Mouse (Mus musculus) CH12.LX (cell line): ENCODE results near the gene Kcnq4. TPM values are rescaled to one million over a fixed set of nuclear protein-coding genes. Genes with fewer than 3 reads are reported as not detected.

ENCODE experiments used
- DNase-seq: peaks from one replicate; pipeline ENCODE4 v3.0.0-alpha.2; 2013; ENCODE audit errors: extremely low read depth
- H3K27ac ChIP-seq: 2 replicates; pipeline ENCODE4 v1.5.1; 2012; ENCODE audit warnings: low read depth, mild to moderate bottlenecking, control low read depth, moderate library complexity; ENCODE audit not compliant: insufficient read depth
- H3K27me3 ChIP-seq: replicated peaks from 2 replicates; pipeline ENCODE3; 2012; ENCODE audit warnings: inconsistent platforms
- H3K36me3 ChIP-seq, 2 experiments: replicated peaks in 1 of 2; 2 replicates each; pipeline versions ENCODE3 to v1.6.1; 2012; ENCODE audit warnings: inconsistent platforms in 1 of 2, low read length in 1 of 2, mild to moderate bottlenecking in 1 of 2, mixed read lengths in 1 of 2, moderate library complexity in 1 of 2; ENCODE audit not compliant: control insufficient read depth in 1 of 2, insufficient read depth in 1 of 2
- H3K4me1 ChIP-seq, 2 experiments: 2 replicates each; pipeline ENCODE4 v1.6.1; 2012; ENCODE audit warnings: inconsistent platforms in 1 of 2, moderate library complexity in 1 of 2; ENCODE audit not compliant: insufficient read depth in 2 of 2, control insufficient read depth in 1 of 2
- H3K4me2 ChIP-seq: 2 replicates; pipeline ENCODE4 v1.6.1; 2012; ENCODE audit warnings: low read depth, mild to moderate bottlenecking, control low read depth; ENCODE audit not compliant: poor library complexity, insufficient read depth, severe bottlenecking
- H3K4me3 ChIP-seq, 3 experiments: fragments of 150-350 bp in 1 of 3; sonication (generic) in 1 of 3; replicated peaks in 1 of 3; 2 replicates each; pipeline versions ENCODE3 to v1.5.1; 2011 to 2012; ENCODE audit warnings: low read depth in 2 of 3, low read length in 2 of 3, mild to moderate bottlenecking in 2 of 3, moderate library complexity in 2 of 3, control low read depth in 1 of 3, improper control_type of control experiment in 1 of 3, inconsistent platforms in 1 of 3, mixed read lengths in 1 of 3; ENCODE audit not compliant: poor library complexity in 1 of 3
- H3K79me2 ChIP-seq: replicated peaks from 2 replicates; pipeline ENCODE4 v1.6.1; 2012; ENCODE audit warnings: mild to moderate bottlenecking, moderate library complexity; ENCODE audit not compliant: control insufficient read depth, poor library complexity, insufficient read depth, severe bottlenecking; ENCODE audit errors: extremely low read depth
- H3K9ac ChIP-seq: 2 replicates; pipeline ENCODE4 v1.6.1; 2012; ENCODE audit warnings: low read depth, mild to moderate bottlenecking, control low read depth, moderate library complexity; ENCODE audit not compliant: insufficient read depth
- H3K9me3 ChIP-seq: replicated peaks from 2 replicates; pipeline ENCODE3; 2012; ENCODE audit warnings: low read length, inconsistent platforms, mixed read lengths
- BHLHE40 ChIP-seq: IDR thresholded peaks from 2 replicates; pipeline ENCODE4 v1.6.1; 2011; ENCODE audit warnings: mild to moderate bottlenecking, low read depth, low read length, improper control_type of control experiment
- CHD1 ChIP-seq: IDR thresholded peaks from 2 replicates; pipeline ENCODE4 v1.6.1; 2012; ENCODE audit warnings: low read depth, low read length, improper control_type of control experiment, inconsistent platforms
- CHD2 ChIP-seq: IDR thresholded peaks from 2 replicates; pipeline ENCODE4 v1.6.1; 2011; ENCODE audit warnings: low read length, improper control_type of control experiment
- CTCF ChIP-seq, 2 experiments: IDR thresholded peaks in 1 of 2; conservative IDR thresholded peaks in 1 of 2; 2 replicates each; pipeline ENCODE4 v1.5.1; 2011 to 2012; ENCODE audit warnings: low read depth in 2 of 2, low read length in 2 of 2, improper control_type of control experiment in 1 of 2, inconsistent platforms in 1 of 2, mild to moderate bottlenecking in 1 of 2, moderate library complexity in 1 of 2
- EP300 ChIP-seq: IDR thresholded peaks from 2 replicates; pipeline ENCODE4 v1.6.1; 2011; ENCODE audit warnings: low read length, improper control_type of control experiment
- ETS1 ChIP-seq: conservative IDR thresholded peaks from 2 replicates; pipeline ENCODE4 v1.6.1; 2012; ENCODE audit warnings: low read depth, mild to moderate bottlenecking, inconsistent platforms, low read length, improper control_type of control experiment, moderate library complexity
- GABPA ChIP-seq: IDR thresholded peaks from 2 replicates; pipeline ENCODE4 v1.6.1; 2012; ENCODE audit warnings: low read depth, low read length, improper control_type of control experiment, inconsistent platforms; ENCODE audit not compliant: insufficient replicate concordance
- IRF4 ChIP-seq: IDR thresholded peaks from 2 replicates; pipeline ENCODE4 v1.6.1; 2014; ENCODE audit warnings: low read depth, mild to moderate bottlenecking, inconsistent platforms, low read length, improper control_type of control experiment
- JUN ChIP-seq: IDR thresholded peaks from 2 replicates; pipeline ENCODE4 v1.6.1; 2011; ENCODE audit warnings: low read depth, mild to moderate bottlenecking, low read length, improper control_type of control experiment, moderate library complexity; ENCODE audit not compliant: insufficient read depth
- KAT2A ChIP-seq: IDR thresholded peaks from 2 replicates; pipeline ENCODE4 v1.6.1; 2012; ENCODE audit warnings: low read length, improper control_type of control experiment, inconsistent platforms; ENCODE audit not compliant: insufficient replicate concordance
- MAX ChIP-seq: IDR thresholded peaks from 2 replicates; pipeline ENCODE4 v1.6.1; 2011; ENCODE audit warnings: low read length, improper control_type of control experiment
- MAZ ChIP-seq: IDR thresholded peaks from 2 replicates; pipeline ENCODE4 v1.6.1; 2012; ENCODE audit warnings: low read depth, mild to moderate bottlenecking, inconsistent platforms, low read length, improper control_type of control experiment, moderate library complexity
- MEF2A ChIP-seq: IDR thresholded peaks from 2 replicates; pipeline ENCODE4 v1.6.1; 2014; ENCODE audit warnings: low read depth, mild to moderate bottlenecking, inconsistent platforms, low read length, improper control_type of control experiment, borderline replicate concordance
- MYC ChIP-seq: IDR thresholded peaks from 2 replicates; pipeline ENCODE4 v1.6.1; 2011; ENCODE audit warnings: low read depth, mild to moderate bottlenecking, improper control_type of control experiment, low read length
- POLR2A ChIP-seq: IDR thresholded peaks from 2 replicates; pipeline ENCODE4 v1.6.1; 2011; ENCODE audit warnings: low read depth, mild to moderate bottlenecking, improper control_type of control experiment, low read length
- POLR2AphosphoS2 ChIP-seq: IDR thresholded peaks from 2 replicates; pipeline ENCODE4 v1.6.1; 2011; ENCODE audit warnings: low read depth, low read length, improper control_type of control experiment
- RAD21 ChIP-seq: IDR thresholded peaks from 2 replicates; pipeline ENCODE4 v1.6.1; 2011; ENCODE audit warnings: low read depth, mild to moderate bottlenecking, low read length, improper control_type of control experiment, moderate library complexity
- SIN3A ChIP-seq: IDR thresholded peaks from 2 replicates; pipeline ENCODE4 v1.6.1; 2012; ENCODE audit warnings: low read length, improper control_type of control experiment, inconsistent platforms
- SMC3 ChIP-seq: IDR thresholded peaks from 2 replicates; pipeline ENCODE4 v1.6.1; 2011; ENCODE audit warnings: low read depth, low read length, improper control_type of control experiment
- USF2 ChIP-seq: conservative IDR thresholded peaks from 2 replicates; pipeline ENCODE4 v1.6.1; 2011; ENCODE audit warnings: low read depth, low read length, improper control_type of control experiment
- dilution Hi-C: fragments of 300-500 bp; cut with MboI; formaldehyde crosslinking; loops from 2 replicates; pipeline ENCODE4 v1.14.3; 2020; ENCODE audit warnings: low sequenced_read_pairs; ENCODE audit not compliant: extremely low pct_unique_long_range_greater_than_20kb, extremely low pct_ligation_motif_present
- in situ Hi-C: fragments of 300-500 bp; cut with MboI; formaldehyde crosslinking; loops from 3 replicates; pipeline ENCODE4 v1.14.3; 2019; ENCODE audit warnings: low sequenced_read_pairs, low pct_ligation_motif_present, low pct_unique_long_range_greater_than_20kb, mixed read lengths
- polyA plus RNA-seq: library from polyadenylated mRNA; unstranded; fragments of >175 nt; gene quantifications from 2 replicates; pipeline ENCODE4 v1.2.1, GENCODE M21; 2012; ENCODE audit warnings: low read depth; ENCODE audit not compliant: insufficient read length
- total RNA-seq, 2 experiments: library from RNA; depleted of rRNA; stranded (reverse); fragments of 300-350 nt in 1 of 2; fragments of >200 nt in 1 of 2; gene quantifications; 2 replicates each; pipeline ENCODE4 v1.2.3; 2012 to 2014

Gene Kcnq4
- total and polyA plus RNA-seq, 3 experiments: 0.08 to 0.10 TPM; not detected in 1

GRCm38 (mm10) chr4:120697353-120697752 lies 51.1 kb downstream of the Kcnq4 start:
- H3K27ac ChIP-seq: no peak overlapping the region
- dilution Hi-C loops: no loop called here
- H3K79me2 ChIP-seq: no peaks in the 10 kb centered on the region
- no peak overlapping the region for H3K4me2 ChIP-seq
- H3K36me3 ChIP-seq: no peaks in the 10 kb centered on the region
- H3K9ac ChIP-seq: no peak overlapping the region
- DNase-seq: no peak
- in situ Hi-C loops: loop anchor here (25.0 kb wide), 1 partner anchor 310 kb away; no protein-coding TSS in a partner anchor
- no peaks in the 10 kb centered on the region for H3K9me3 ChIP-seq
- peaks cover 0 to 3% of the 10 kb centered on the region in 2 experiments; a peak in 2 of 4 replicates for H3K4me1 ChIP-seq
- no peak overlapping the region for H3K4me3 ChIP-seq
- TF ChIP-seq CHD1 (no peak), MEF2A (no peak), EP300 (no peak), ETS1 (no peak), IRF4 (no peak), POLR2AphosphoS2 (no peak), CTCF (conservative IDR thresholded peaks at IDR 0.05 in 1 of 2, IDR thresholded peaks at IDR 0.05 in 1 of 2; ENCODE audit: low read depth in 2 of 2, low read length in 2 of 2) (no peak), BHLHE40 (no peak), USF2 (no peak), MYC (no peak), KAT2A (no peak), MAZ (no peak), GABPA (no peak), RAD21 (no peak), JUN (no peak)
- TF ChIP-seq, all 38 proteins: peak for 0
- H3K27me3 ChIP-seq: peaks cover 77% of the 10 kb centered on the region

- Histone ChIP-seq H3K79me2 (no peaks in the 10 kb centered on the region), H3K27me3 (peaks cover 43% of the 10 kb centered on the region)
- TF ChIP-seq RAD21 (peak; percentile 60), ETS1 (no peak), CTCF (conservative IDR thresholded peaks at IDR 0.05 in 1 of 2, IDR thresholded peaks at IDR 0.05 in 1 of 2; ENCODE audit: low read depth in 2 of 2, low read length in 2 of 2) (peak; percentile 73 to 82), SMC3 (peak; percentile 91), USF2 (no peak), MAX (peak; percentile 58; the same call in 1 of the 2 replicates), POLR2A (no peak), SIN3A (no peak), CHD2 (no peak), MAZ (no peak), IRF4 (no peak)
- TF ChIP-seq, all 38 proteins: peak for 4
- Histone ChIP-seq H3K9me3 (no peaks in the 10 kb centered on the region), H3K9ac (no peak overlapping the region), H3K4me1 (no peaks in the 10 kb centered on the region), H3K4me2 (no peak overlapping the region), H3K36me3 (no peaks in the 10 kb centered on the region), H3K27ac (no peak overlapping the region), H3K4me3 (no peak overlapping the region)
- in situ Hi-C loops: loop anchor here (25.0 kb wide), 1 partner anchor 305 kb away; no protein-coding TSS in a partner anchor
- dilution Hi-C loops: no loop called here
- DNase-seq: peak; percentile 48
These were observed 55.7 kb downstream of the Kcnq4 start for GRCm38 (mm10) chr4:120692717-120693116.
